Mouse (Mus musculus) E14TG2a.4 (cell line): ENCODE data around the gene Zfp408.

ENCODE experiments used
- CTCF ChIP-seq: conservative IDR thresholded peaks from 2 replicates; pipeline ENCODE4 v1.5.1; 2014; ENCODE audit warnings: low read length
- NANOG ChIP-seq: IDR thresholded peaks from 2 replicates; pipeline ENCODE4 v1.6.1; 2014; ENCODE audit warnings: borderline replicate concordance, low read length, mixed read lengths
- POU5F1 ChIP-seq: IDR thresholded peaks from 2 replicates; pipeline ENCODE4 v1.6.1; 2014; ENCODE audit warnings: low read length, borderline replicate concordance

GRCm38 (mm10) chr2:91649553-91650359 lies at the start of gene Zfp408, which contains the start of gene Arhgap1:
- TF ChIP-seq CTCF (no peak), POU5F1 (no peak), NANOG (no peak)
